Mouse (Mus musculus): ENCODE measurements at regions not wholly inside any gene's neighbourhood (a gene's known extent, or its start where the extent isn't known, plus 50 kb on each side); places are given as distances from the start of the nearest gene placed in this dataset.

DNA sequence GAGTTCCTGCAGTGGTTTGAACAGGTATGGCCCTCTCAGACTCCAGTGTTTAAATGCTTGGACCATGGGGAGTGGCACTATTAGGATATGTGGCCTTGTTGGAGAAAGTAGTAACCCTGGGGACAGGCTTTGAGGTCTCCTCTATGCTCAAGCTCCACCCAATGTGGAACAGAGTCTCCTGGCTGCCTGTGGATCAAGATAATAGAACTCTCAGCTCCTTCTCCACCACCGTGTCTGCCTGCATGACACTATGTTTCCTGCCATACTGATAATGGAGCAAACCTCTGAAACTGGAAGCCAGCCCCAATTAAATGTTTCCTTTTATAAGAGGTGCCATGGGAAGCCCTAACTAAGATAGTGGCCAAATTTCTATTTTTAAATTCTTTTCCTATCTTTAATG is 252.2 kb downstream of the Sox4 start:
- no peak for TF ChIP-seq CTCF (IDR thresholded peaks at IDR 0.05; ENCODE audit: low read depth)
- TF ChIP-seq EP300 (IDR thresholded peaks at IDR 0.05; ENCODE audit: low read depth), result no peak
